Mouse (Mus musculus) thymus, adult 2 months (tissue): ENCODE measurements at regions not wholly inside any gene's neighbourhood (a gene's known extent, or its start where the extent isn't known, plus 50 kb on each side); places are given as distances from the start of the nearest gene placed in this dataset.

Experiments used
- CTCF ChIP-seq: fragments of 200-500 bp; IDR thresholded peaks from 2 replicates; pipeline ENCODE4 v1.5.1; 2012; ENCODE audit warnings: mild to moderate bottlenecking, control low read depth, low read length, moderate library complexity, borderline replicate concordance; ENCODE audit not compliant: control insufficient read depth, poor library complexity, insufficient read depth; ENCODE audit errors: extremely low read depth
- POLR2A ChIP-seq: fragments of 200-500 bp; IDR thresholded peaks from 2 replicates; pipeline ENCODE4 v1.6.1; 2012; ENCODE audit warnings: mild to moderate bottlenecking, low read length, control low read depth, moderate library complexity; ENCODE audit not compliant: control insufficient read depth, poor library complexity, insufficient read depth; ENCODE audit errors: extremely low read depth

GRCm38 (mm10) chr8:91952981-91953380 lies 151.1 kb upstream of the Irx3 start:
- no peak for TF ChIP-seq CTCF
- TF ChIP-seq POLR2A = no peak
